Mouse (Mus musculus) limb, embryonic 12.5 days (tissue): ENCODE results near the gene Gmds. TPM values are rescaled to one million over a fixed set of nuclear protein-coding genes. Genes with fewer than 3 reads are reported as not detected.

Experiments
- ATAC-seq: fragments of 200-750 bp; cut with Nextera tagmentation; 2 replicates; pipeline ENCODE4 v1.8.0; 2017; ENCODE audit warnings: low read depth, moderate TSS enrichment; ENCODE audit not compliant: insufficient number of reproducible peaks, insufficient read depth, low FRiP score, low TSS enrichment
- H3K27ac ChIP-seq: fragments of 300-500 bp; sonication (generic); 2 replicates; pipeline ENCODE4 v1.5.1; 2016; ENCODE audit warnings: mild to moderate bottlenecking, moderate library complexity
- H3K27me3 ChIP-seq: fragments of 300-500 bp; sonication (generic); 2 replicates; pipeline ENCODE4 v1.6.1; 2016; ENCODE audit warnings: mild to moderate bottlenecking, moderate library complexity
- H3K36me3 ChIP-seq: fragments of 300-500 bp; sonication (generic); 2 replicates; pipeline ENCODE4 v1.6.1; 2016; ENCODE audit warnings: mild to moderate bottlenecking, moderate library complexity
- H3K4me1 ChIP-seq: fragments of 300-500 bp; sonication (generic); replicated peaks from 2 replicates; pipeline ENCODE4 v1.6.1; 2016
- H3K4me2 ChIP-seq: fragments of 300-500 bp; sonication (generic); 2 replicates; pipeline ENCODE4 v1.6.1; 2016; ENCODE audit warnings: mild to moderate bottlenecking, moderate library complexity
- H3K4me3 ChIP-seq: fragments of 300-500 bp; sonication (generic); replicated peaks from 2 replicates; pipeline ENCODE4 v1.5.1; 2016; ENCODE audit warnings: mild to moderate bottlenecking
- H3K9ac ChIP-seq: fragments of 300-500 bp; sonication (generic); replicated peaks from 2 replicates; pipeline ENCODE4 v1.6.1; 2016; ENCODE audit warnings: mild to moderate bottlenecking, moderate library complexity
- H3K9me3 ChIP-seq: fragments of 300-500 bp; sonication (generic); 2 replicates; pipeline ENCODE4 v1.6.1; 2016; ENCODE audit warnings: mild to moderate bottlenecking, moderate library complexity
- WGBS: fragments of 180-500 bp; shearing (Covaris S2); methylation state at CpG from one replicate; pipeline ENCODE4 v1.1.7; 2016; 5-methylcytosine and 5-hydroxymethylcytosine counted together
- polyA plus RNA-seq: library from polyadenylated mRNA; unstranded; fragments of >200 nt; fragmentation: Nextera tagmentation; extraction: Ambion mirVana; gene quantifications from 2 replicates; pipeline ENCODE4 v1.2.1, GENCODE M21; 2016

Gene Gmds
- 37.3 and 39.7 TPM in 2 replicates for polyA plus RNA-seq

DNA sequence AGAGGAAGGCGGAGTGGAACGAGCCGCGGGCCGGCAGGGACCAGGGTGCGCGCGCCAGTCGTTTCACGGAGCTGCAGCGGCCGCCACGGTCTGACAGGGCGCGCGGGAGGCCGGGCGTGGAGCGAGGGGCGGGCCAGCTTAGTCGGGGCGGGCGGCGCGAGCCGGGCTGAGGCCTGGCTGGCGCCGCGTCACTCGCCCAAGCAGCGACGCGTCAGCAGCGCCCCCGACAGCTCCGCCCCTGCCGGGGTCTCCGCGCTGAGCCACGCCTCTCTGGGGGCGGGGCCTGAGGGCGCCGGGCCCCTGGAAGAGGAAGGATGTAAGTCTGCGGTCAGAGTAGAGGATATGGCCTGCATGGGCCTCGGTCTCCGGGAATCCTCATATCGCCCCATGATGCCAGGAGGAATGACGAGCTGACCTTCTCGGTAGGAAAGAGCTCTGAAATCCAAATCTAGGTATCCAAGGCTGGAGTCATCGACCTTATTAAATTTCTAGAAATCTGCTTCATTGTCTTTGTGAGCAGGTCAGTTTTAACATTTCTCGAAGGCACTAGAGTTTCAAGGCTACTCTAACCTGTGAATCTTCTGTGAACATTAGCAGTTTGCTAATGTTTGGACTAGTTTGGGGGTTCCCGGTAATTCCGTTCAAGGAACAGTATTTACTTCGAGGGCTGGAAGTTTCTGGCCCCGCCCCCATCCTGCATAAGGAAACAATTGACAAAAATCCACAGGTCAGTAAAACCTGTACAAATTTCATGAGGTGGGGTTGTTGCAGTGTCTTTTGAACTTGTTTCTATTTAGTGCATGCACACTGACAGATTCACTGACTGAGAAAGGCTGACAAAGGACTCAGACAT is at the start of gene Gmds:
TSS of gene Gmds (minus strand) at position 228 of the 853 bp plus-strand sequence.
- 3% methylated on average over 47 of the region's 55 CpGs for WGBS
- Histone ChIP-seq H3K27me3 (no peaks in the 10 kb centered on the region), H3K4me3 (peak within 1 kb of the TSS; percentile 56), H3K9me3 (0 out of 2 replicates have a peak, but pooled peaks cover 3% of the 10 kb centered on the region), H3K36me3 (peaks cover 3% of the 10 kb centered on the region), H3K4me1 (peaks cover 15% of the 10 kb centered on the region; the same call in 1 of the 2 replicates), H3K9ac (peak within 1 kb of the TSS; percentile 66), H3K27ac (peak within 1 kb of the TSS; percentile 73), H3K4me2 (peak within 1 kb of the TSS; percentile 80)
- peak; percentile 100 for ATAC-seq

- peaks cover 4% of the 10 kb centered on the region; the same call in 1 of the 2 replicates for H3K4me1 ChIP-seq
- WGBS: 42% methylated on average over 4 of the region's 4 CpGs
- H3K27me3 ChIP-seq: no peaks in the 10 kb centered on the region
- peak; percentile 42; the same call in 1 of the 2 replicates for ATAC-seq
- H3K4me2 ChIP-seq: no peak overlapping the region
- no peak overlapping the region for H3K9ac ChIP-seq
- no peaks in the 10 kb centered on the region for H3K36me3 ChIP-seq
- no peaks in the 10 kb centered on the region for H3K9me3 ChIP-seq
- no peak overlapping the region for H3K4me3 ChIP-seq
- 0 out of 2 replicates have a peak overlapping the region, but pooled peaks have one; percentile 12 for H3K27ac ChIP-seq
These were observed 47.0 kb upstream of the Gmds start for GRCm38 (mm10) chr13:32385421-32386092.

GRCm38 (mm10) chr13:32382227-32383010 is 43.9 kb upstream of the Gmds start:
- 68% methylated on average over 6 of the region's 6 CpGs for whole genome bisulfite sequencing
- Histone ChIP-seq H3K9me3 (no peaks in the 10 kb centered on the region), H3K27ac (no peak overlapping the region), H3K36me3 (no peaks in the 10 kb centered on the region), H3K4me2 (no peak overlapping the region), H3K27me3 (no peaks in the 10 kb centered on the region), H3K4me1 (peaks cover 4% of the 10 kb centered on the region; the same call in 1 of the 2 replicates), H3K9ac (no peak overlapping the region), H3K4me3 (no peak overlapping the region)
- ATAC-seq: no peak

DNA sequence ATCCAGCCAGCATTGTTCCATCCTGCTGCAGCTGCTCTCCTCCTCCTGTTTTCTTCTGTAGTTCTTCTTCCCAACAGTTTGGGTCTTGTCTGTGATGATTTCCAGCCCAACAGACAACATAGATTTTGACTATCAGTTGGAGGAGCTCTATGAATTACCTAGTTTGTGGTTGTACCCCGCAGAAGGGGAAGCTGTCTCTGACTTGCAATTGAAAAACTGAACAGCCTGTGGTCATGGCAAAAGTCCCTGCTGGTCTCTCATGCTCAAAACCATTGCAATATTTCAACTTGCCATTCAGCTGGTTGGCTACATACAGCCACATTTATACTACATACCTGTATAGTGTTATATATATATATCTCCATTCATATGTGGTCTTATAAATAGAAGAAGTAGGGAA is 40.1 kb upstream of the Gmds start:
- no peaks in the 10 kb centered on the region for H3K4me1 ChIP-seq
- no peak overlapping the region for H3K4me3 ChIP-seq
- H3K4me2 ChIP-seq: no peak overlapping the region
- no peaks in the 10 kb centered on the region for H3K27me3 ChIP-seq
- H3K27ac ChIP-seq: no peak overlapping the region
- H3K36me3 ChIP-seq: no peaks in the 10 kb centered on the region
- 82% methylated on average over 1 of the region's 1 CpGs for WGBS
- no peak overlapping the region for H3K9ac ChIP-seq
- H3K9me3 ChIP-seq: peaks cover 11% of the 10 kb centered on the region; the same call in 1 of the 2 replicates
- ATAC-seq: no peak

GRCm38 (mm10) chr13:32372531-32372883 is 34.0 kb upstream of the Gmds start:
- H3K36me3 ChIP-seq: no peaks in the 10 kb centered on the region
- H3K27me3 ChIP-seq: no peaks in the 10 kb centered on the region
- no peak overlapping the region for H3K4me2 ChIP-seq
- no peak overlapping the region for H3K27ac ChIP-seq
- no peak for ATAC-seq
- no peak overlapping the region for H3K9ac ChIP-seq
- H3K9me3 ChIP-seq: peaks cover 11% of the 10 kb centered on the region; the same call in 1 of the 2 replicates
- no peak overlapping the region for H3K4me3 ChIP-seq
- H3K4me1 ChIP-seq: no peaks in the 10 kb centered on the region
- 73% methylated on average over 2 of the region's 2 CpGs for WGBS

DNA sequence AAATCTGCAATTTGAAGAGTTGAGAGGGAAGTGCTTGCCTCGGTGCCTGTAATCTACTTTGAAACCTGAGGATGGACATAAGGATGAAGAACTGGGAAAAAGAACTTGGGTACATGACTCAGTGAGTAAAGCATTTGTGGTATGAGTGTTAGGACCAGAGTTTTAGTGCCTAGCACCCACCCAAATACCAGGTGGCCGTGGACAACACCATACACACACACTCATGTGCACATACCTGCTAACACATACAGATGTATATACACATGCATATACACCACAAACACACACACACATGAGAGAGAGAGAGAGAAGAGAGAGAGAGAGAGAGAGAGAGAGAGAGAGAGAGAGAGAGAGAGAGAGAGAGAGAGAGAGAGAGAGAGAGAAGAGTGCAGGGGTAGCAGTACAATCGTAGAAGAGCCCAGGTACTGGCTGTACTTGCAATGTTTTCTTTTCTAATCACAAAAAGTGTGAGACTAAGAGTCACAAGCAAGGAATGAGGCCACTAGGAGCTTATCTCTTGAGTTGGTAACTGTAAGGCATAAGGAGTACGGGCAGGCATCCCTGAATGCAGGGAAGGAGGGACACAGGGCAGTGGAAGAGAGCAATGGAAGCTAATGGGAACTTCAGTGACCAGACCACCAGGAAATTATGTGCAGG is 33.5 kb upstream of the Gmds start:
- no peaks in the 10 kb centered on the region for H3K4me1 ChIP-seq
- no peak overlapping the region for H3K4me2 ChIP-seq
- H3K9ac ChIP-seq: no peak overlapping the region
- 69% methylated on average over 4 of the region's 4 CpGs for WGBS
- H3K27ac ChIP-seq: no peak overlapping the region
- H3K36me3 ChIP-seq: no peaks in the 10 kb centered on the region
- peaks cover 11% of the 10 kb centered on the region; the same call in 1 of the 2 replicates for H3K9me3 ChIP-seq
- H3K4me3 ChIP-seq: no peak overlapping the region
- no peaks in the 10 kb centered on the region for H3K27me3 ChIP-seq
- no peak for ATAC-seq

- H3K27ac ChIP-seq: no peak overlapping the region
- ATAC-seq: no peak
- H3K4me3 ChIP-seq: no peak overlapping the region
- H3K36me3 ChIP-seq: no peaks in the 10 kb centered on the region
- 79% methylated on average over 7 of the region's 7 CpGs for WGBS
- no peak overlapping the region for H3K9ac ChIP-seq
- H3K4me1 ChIP-seq: no peaks in the 10 kb centered on the region
- no peak overlapping the region for H3K4me2 ChIP-seq
- H3K9me3 ChIP-seq: 0 out of 2 replicates have a peak, but pooled peaks cover under 1% of the 10 kb centered on the region
- no peaks in the 10 kb centered on the region for H3K27me3 ChIP-seq
These were observed 32.2 kb upstream of the Gmds start for GRCm38 (mm10) chr13:32370751-32371150.

DNA sequence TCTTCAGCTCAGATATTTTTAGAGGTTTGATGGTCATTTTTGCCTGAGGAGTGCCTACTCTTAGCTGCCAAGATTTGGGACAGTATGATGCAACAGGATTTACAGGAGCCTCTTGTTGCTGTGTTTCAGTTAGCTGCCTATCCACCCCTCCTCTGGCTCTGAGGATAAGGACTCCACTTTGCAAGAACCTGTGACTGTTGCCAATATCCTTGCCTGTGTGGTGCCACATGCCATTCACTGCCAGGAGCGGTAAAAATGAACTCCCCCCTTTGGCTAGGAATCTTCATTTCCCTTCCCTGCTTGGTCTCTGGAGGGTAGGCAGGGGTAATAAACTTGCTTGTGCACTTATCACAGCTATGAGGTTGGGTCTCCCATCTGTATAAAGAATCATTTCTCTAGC is 31.6 kb upstream of the Gmds start:
- no peaks in the 10 kb centered on the region for H3K4me1 ChIP-seq
- H3K36me3 ChIP-seq: no peaks in the 10 kb centered on the region
- no peak for ATAC-seq
- no peaks in the 10 kb centered on the region for H3K9me3 ChIP-seq
- H3K4me3 ChIP-seq: no peak overlapping the region
- WGBS: 88% methylated on average over 1 of the region's 1 CpGs
- no peak overlapping the region for H3K4me2 ChIP-seq
- no peak overlapping the region for H3K27ac ChIP-seq
- H3K9ac ChIP-seq: no peak overlapping the region
- no peaks in the 10 kb centered on the region for H3K27me3 ChIP-seq

- Histone ChIP-seq H3K9ac (peak overlapping the region; percentile 66), H3K27me3 (no peaks in the 10 kb centered on the region), H3K27ac (peak overlapping the region; percentile 4; the same call in 1 of the 2 replicates), H3K4me3 (peak overlapping the region; percentile 56), H3K4me1 (peaks cover 15% of the 10 kb centered on the region; the same call in 1 of the 2 replicates), H3K36me3 (no peaks in the 10 kb centered on the region), H3K9me3 (no peaks in the 10 kb centered on the region), H3K4me2 (peak overlapping the region; percentile 80)
- ATAC-seq: peak; percentile 71
- 5% methylated on average over 32 of the region's 32 CpGs for WGBS
These were observed 616 bp downstream of the Gmds start for GRCm38 (mm10) chr13:32337735-32338512.

GRCm38 (mm10) chr13:32318309-32318708 is 20.2 kb downstream of the Gmds start:
- Histone ChIP-seq H3K4me2 (no peak overlapping the region), H3K36me3 (no peaks in the 10 kb centered on the region), H3K4me3 (no peak overlapping the region), H3K9me3 (no peaks in the 10 kb centered on the region), H3K9ac (no peak overlapping the region), H3K4me1 (peaks cover 10% of the 10 kb centered on the region), H3K27me3 (no peaks in the 10 kb centered on the region; the same call in 1 of the 2 replicates), H3K27ac (no peak overlapping the region)
- WGBS: 45% methylated on average over 4 of the region's 4 CpGs
- no peak for ATAC-seq
